Mouse (Mus musculus) thymus, postnatal 4 days (tissue): Measurements from ENCODE around the gene Ppat.
A peak's percentile ranks its signal among the peaks of the same experiment; 100 is the strongest.
"Not testable (repeated sequence)": the region's sequence is repeated elsewhere in the genome, so short reads cannot be mapped to it uniquely, and the experiment has no call there.

ENCODE experiments used
- DNase-seq: peaks from one replicate; pipeline ENCODE4 v3.0.0; 2021

Ppat gene

GRCm38 (mm10) chr5:76951106-76952027, at the start of gene Ppat, which contains the start of gene Paics:
Gene Ppat (minus strand): TSS chr5:76951578.
Gene Paics (plus strand): TSS chr5:76951307.
- peak; percentile 99 for DNase-seq

- DNase-seq: no peak
Measured at GRCm38 (mm10) chr5:76998416-76998815, 47.0 kb upstream of the Ppat start.

GRCm38 (mm10) chr5:76993174-76993814, 41.9 kb upstream of the Ppat start:
- DNase-seq: no peak

- DNase-seq: no peak
Measured at GRCm38 (mm10) chr5:76990789-76991188, 39.4 kb upstream of the Ppat start.

- DNase-seq: no peak
Measured at GRCm38 (mm10) chr5:76984015-76984414, 32.6 kb upstream of the Ppat start.

DNA sequence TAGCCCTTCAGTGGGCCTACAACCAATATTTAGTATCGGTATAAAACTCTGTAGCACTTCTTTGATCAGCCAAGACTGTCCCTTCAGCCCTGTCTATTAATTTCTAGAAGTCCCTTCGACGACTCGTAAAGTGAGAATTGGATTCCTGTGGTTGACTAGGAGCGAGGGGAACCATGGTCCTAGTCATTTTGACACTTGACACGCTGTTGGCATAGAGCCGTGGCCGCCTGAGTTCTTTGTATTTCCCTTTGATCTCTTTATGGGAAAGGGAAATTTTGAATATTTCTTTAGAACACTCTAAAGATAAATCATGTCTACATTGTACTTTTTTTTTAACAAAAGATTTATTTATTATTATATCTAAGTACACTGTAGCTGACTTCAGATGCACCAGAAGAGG, 24.4 kb upstream of the Ppat start:
- DNase-seq: no peak

GRCm38 (mm10) chr5:76974554-76975285, 23.3 kb upstream of the Ppat start, which contains the start of gene Srp72:
Gene Srp72 (plus strand): TSS chr5:76974683.
- peak; percentile 93 for DNase-seq

DNA sequence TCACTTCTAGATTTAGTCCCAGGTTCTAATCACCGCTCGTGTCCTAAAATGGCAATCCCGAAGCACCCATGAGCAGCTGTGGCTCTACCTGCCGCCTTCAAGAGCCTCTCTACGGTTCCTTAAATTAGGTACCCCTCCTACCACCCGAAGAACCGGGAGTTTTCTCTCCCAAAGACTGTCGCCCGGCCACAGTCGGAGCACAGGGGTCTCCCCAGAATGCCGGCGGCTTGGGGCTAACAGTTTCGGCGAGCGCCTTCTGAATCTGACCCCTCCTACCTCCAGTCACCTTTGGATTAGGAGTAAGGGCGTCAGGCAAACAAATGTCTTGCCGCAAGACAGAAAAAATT, 22.8 kb upstream of the Ppat start:
- DNase-seq: no peak

GRCm38 (mm10) chr5:76973488-76973887, 22.1 kb upstream of the Ppat start:
- no peak for DNase-seq

GRCm38 (mm10) chr5:76971115-76971514, 19.7 kb upstream of the Ppat start:
- not testable (repeated sequence) for DNase-seq

- no peak for DNase-seq
Measured at GRCm38 (mm10) chr5:76969250-76969649, 17.9 kb upstream of the Ppat start.

- no peak for DNase-seq
Measured at GRCm38 (mm10) chr5:76964651-76965050, 13.3 kb upstream of the Ppat start.

DNA sequence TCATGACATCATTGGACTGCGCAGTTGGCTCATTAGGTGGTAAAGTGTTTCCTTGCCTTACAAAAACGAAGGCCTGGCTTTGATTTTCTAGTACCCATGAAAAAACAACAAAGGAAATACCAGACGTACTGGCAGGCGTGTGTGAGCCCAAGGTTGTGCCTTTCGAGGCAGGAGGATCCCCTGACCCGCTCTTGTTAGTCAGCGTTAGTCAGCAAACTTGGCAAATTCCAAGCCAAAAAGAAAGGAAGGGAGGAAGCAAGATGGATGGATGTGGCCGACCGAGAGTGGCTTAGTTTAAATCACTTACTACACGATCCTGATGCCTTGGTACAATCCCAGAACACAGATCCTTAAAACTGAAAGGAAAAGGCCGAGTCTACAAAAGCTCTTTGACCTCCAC, 11.2 kb upstream of the Ppat start:
- DNase-seq: no peak

- DNase-seq: no peak
Measured at GRCm38 (mm10) chr5:76959587-76959986, 8.2 kb upstream of the Ppat start.

DNA sequence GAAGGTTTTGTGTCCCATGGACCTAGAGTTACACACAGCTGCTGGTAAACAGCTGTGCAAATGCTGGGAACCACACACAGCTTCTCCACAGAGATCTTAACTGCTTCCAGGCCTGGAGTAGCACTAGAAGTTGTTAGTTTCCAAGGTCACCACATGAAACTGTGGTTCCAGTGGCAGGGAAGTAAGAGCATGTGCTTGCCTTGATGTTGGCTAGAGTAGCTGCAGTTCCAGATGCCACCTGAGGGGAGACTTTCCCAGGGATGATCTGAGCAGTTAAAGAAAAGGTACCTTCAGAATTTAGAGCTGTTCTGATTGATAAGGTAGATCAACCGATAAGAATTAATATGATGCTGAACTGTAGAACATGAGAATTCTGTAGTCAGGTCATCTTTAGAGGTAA, 6.6 kb upstream of the Ppat start:
- peak; percentile 30 for DNase-seq

- no peak for DNase-seq
Measured at GRCm38 (mm10) chr5:76955474-76955873, 4.1 kb upstream of the Ppat start.

- no peak for DNase-seq
Measured at GRCm38 (mm10) chr5:76954271-76954900, 3.0 kb upstream of the Ppat start.

DNA sequence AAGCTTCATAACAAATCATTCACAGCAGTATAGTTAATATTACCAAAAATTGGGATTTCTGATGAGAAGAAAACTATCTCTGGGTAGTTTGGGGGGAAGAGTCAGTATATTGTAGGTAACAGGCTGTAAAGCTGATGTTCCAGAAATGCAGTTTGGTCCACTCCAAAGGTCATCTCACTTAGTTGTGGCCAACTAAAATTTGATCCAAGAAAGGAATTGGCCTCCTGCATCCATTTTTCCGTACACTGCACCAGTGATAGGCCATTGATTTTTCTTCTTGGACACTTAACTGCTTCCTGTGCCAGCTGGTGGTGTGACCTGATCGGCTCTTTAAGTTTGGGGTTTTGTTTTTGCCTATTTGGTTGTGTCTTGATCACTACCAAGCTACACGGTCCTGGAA, 2.4 kb upstream of the Ppat start:
- DNase-seq: no peak

DNA sequence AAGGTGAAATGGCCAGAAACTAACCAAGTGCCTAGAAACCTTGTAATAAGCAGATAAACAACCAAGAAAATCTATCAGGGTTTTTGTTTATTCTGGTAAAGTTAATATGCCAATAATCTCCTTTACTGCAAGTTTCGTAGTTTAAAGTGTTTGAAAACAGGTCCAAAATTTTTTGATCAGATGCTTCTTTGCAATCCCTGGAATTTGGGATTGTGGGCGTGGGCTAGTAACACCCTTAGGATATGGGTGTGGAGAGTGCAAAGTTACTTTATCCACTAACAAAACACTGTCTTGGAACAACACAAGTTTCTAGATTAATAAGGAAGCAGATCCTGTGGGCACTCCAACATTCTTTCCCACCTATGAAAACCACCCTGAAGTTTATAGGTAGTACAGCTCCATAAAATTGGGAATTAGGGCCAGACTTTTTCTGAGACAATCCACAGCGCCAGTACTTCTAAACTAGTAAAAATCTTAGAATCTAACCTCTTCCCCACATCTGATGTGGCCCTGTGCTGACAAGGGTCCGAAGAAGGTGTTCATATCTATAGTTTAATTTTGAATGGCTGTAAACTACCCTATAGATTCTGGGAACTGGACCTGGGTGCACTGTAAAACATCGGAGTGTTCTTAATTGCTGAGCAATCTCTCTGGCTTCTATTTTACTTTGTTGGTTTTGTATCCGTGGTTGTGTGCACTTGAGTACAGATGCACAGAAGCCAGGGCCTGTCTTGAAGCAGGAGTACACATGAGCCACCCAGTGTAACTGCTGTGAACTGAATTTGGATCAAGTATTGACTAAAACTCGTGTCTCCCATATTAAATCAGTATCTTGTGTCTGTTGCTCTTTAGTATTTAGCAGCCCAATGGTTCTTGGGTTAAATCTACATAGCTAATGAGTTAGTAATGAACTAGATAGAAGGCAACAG, 998 bp upstream of the Ppat start:
- DNase-seq: no peak

DNA sequence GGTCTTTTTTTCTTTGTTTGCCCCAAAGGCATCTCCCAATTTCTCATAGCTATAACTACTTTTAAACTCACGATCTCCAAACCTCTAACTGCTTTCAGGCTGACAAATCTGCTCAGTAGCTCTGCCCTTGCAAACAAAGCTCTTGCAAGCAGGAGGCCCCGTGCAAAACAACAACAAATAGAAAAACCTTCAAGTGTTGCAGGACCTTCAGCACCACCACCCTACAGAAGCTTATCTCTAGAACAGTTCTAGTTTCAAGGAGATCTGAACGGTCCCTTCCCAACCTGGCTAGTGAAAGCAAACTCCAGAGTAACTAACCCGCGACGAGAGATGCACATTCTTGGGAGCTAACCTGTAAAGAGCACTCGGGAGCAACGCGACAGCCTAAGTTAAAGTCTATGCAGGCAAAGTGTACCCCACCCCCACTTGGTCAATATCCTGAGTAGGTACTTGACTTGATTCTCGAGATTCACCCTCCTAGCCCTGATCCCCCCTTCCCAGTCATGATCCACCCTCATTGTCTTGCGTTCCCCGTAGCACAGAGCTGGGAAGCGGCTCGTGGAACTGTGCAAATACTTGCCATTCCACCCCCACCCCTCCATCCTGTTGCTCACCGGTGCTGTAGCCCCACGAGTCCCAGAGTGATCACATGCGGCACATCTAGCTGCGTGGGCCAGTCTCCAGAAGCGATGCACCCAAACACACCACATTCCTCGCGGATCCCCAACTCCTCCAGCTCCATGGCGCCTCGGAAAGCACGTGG, 854 bp downstream of the Ppat start:
- no peak for DNase-seq

GRCm38 (mm10) chr5:76947758-76948157, 3.6 kb downstream of the Ppat start:
- no peak for DNase-seq
